Mouse (Mus musculus): ENCODE data around the gene Utp11.

DNA sequence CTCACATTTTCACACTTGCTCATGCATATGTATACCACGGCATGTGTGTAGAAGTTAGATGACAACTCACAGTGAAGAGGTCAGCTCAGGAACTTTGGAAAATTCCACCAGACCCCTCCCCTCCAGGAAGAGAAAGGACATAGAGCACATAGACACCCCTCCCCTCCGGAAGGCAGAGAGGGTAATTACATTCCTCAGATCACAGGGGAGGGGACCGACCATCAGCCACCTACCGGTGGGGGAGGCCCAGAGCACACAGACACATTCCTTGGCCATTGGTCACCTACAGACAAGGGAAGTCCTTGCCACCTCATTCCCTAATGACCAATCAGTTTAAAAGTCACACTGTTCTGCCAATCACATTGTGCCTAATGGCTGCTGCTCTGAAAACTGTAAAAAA lies 61.9 kb downstream of the Utp11 start:
- TF ChIP-seq GATA1 (IDR thresholded peaks at IDR 0.05; ENCODE audit: borderline replicate concordance, low read length) = no peak
- no peak for TF ChIP-seq FLI1 (IDR thresholded peaks at IDR 0.05; ENCODE audit: low read length)
